Mouse (Mus musculus): ENCODE measurements around the gene Il12rb2. TPM values are rescaled to one million over a fixed set of nuclear protein-coding genes. Genes with fewer than 3 reads are reported as not detected.

Il12rb2 gene
- 0.34 TPM in 2 replicates for polyA plus RNA-seq (2012; rRNA removed)

DNA sequence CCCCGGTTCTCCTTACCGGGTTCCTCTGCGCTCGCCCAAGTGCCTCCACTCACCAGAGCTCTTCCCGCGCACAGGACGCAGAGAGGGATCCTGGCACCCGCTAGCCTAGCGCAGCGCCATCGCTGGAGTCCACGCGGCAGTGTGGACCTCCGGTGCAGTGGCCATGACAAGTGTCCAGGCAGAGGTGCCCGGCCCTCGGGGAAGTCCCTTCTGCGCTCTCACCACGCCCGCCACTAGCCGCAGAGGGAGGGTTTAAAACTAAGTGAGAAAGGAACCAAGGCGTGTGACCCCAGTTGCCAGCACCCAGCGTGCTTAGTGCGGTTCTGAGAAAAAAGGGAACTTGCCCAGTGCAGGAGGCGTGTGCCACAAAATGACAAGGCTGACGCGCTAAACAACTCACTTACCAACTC is at the start of gene Il12rb2:
Gene Il12rb2 (minus strand): TSS at position 207 of the 410 bp plus-strand sequence.
- DNase-seq (ENCODE audit: low spot score) = no peak

DNA sequence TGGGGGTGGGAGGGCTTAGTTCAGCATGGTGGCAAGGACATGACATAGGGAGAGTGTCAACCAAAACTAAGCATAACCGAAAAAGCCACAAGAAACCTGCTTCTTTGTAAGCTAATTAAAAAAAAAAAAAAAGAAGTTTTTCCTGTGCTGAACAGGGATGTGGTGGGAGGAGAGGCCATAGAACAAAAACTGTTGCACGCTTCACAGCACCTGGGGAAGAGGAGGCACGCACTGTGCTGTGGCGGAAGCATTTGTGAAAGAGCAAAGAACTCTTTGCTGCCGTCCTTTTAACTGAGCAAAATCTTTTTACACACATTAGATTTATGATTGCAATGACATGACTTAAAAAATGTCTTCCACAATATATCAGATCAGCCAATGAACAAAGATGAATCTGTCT is 45.8 kb upstream of the Il12rb2 start:
- no peak for DNase-seq (ENCODE audit: low spot score)

- no peak for DNase-seq (ENCODE audit: low spot score)
These were observed 40.6 kb upstream of the Il12rb2 start for GRCm38 (mm10) chr6:67416557-67416956.

- DNase-seq (ENCODE audit: low spot score) = no peak
These were observed 39.3 kb upstream of the Il12rb2 start for GRCm38 (mm10) chr6:67415276-67415675.

DNA sequence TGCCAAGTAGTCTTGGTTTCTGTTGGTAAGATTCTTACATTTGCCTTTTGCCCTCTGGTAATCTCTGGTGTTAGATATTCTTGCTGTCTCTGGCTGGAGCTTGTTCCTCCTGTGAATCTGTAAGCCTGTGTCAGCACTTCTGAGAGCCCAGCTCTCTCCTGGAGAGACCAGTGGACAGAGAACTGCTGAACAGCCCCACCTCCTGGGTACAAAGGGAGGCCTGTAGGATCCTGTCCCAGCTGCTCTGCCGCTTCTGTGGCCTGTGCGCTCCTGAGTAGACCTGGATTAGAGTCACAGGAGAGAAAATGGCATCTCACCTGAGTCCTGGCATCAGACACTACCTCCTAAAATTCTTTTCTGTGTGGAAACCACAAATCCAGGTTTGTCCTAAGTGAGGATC is 37.4 kb upstream of the Il12rb2 start:
- no peak for DNase-seq (ENCODE audit: low spot score)

DNA sequence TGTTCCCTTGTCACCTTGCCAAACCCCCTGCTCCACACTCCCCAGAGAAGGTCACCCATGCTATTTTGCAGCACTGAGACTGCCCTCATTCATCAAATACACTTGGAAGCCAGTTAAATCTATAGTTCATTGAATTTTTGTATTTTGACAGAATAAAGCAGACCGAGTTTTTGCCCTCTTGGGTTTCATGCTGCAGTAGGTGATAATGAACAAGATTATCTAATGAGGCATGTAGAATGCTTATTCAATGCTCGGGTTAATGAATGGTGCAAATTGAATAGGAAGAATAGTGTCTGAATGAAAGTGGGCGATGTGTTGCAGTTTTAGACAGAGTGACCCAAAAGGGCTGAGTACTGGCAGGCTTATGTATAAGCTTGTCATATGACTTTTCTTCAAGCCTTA is 29.3 kb upstream of the Il12rb2 start:
- DNase-seq (ENCODE audit: low spot score) = no peak

DNA sequence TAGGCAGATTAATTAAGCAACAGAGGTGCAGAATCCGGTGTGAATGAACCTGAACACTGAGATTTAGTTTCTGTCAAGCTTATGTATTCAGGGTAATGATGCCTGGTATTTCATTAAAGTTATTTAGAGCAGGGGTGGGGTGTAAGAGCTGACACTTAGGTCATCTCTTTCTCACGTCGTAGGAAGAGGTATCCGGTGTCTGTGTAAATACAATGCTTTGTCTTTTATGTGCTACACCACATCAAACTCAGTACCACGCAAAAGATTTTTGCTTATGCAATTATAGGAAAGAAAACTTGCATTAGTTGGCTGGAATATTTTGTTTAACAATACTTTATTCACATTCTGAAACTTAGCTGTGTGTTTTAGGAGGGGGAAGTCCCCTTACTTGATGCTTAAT is 23.6 kb upstream of the Il12rb2 start:
- no peak for DNase-seq (ENCODE audit: low spot score)

DNA sequence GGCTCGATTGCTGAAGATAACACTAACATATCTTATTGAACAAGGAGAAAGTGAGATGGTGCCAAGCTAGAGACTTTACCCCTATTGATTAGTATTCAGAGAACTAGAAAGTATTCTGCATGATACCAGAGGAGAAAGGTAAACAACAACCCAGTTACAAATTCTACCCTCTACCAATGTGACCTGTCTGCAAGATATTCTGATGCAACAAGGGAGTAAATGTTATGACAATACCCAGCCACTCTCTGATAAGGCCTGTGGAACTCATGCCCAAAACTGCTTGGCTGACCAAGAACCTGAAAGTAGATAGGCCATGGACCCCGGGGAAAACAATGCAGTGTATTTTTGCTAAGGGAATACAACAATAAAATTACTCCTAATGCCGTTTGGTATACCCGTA is 10.2 kb downstream of the Il12rb2 start:
- DNase-seq (ENCODE audit: low spot score) = no peak

- DNase-seq (ENCODE audit: low spot score) = no peak
These were observed 27.9 kb downstream of the Il12rb2 start for GRCm38 (mm10) chr6:67348065-67348464.

- no peak for DNase-seq (ENCODE audit: low spot score)
These were observed 36.5 kb downstream of the Il12rb2 start for GRCm38 (mm10) chr6:67339494-67339893.

GRCm38 (mm10) chr6:67337943-67338342 is 38.0 kb downstream of the Il12rb2 start:
- DNase-seq (ENCODE audit: low spot score) = no peak

DNA sequence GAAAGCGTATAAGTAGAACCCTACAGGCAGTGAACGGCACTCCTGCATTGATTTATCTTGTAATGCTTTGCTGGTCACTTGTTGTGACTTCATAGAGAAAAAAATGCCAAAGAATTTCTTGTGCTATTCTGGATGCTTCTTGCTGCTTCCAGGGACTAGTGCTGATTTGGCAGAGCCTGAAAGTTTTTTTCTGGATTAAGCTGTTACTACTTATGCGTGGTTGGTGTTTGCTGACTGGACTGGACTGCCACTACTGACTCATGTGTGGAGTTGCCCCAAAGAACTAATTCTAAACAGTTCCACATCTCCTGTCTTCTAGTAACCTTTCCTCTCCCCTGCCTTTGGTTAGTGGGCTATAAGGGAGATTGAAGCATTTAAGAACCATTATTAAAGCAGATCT is 52.2 kb downstream of the Il12rb2 start:
- DNase-seq (ENCODE audit: low spot score) = no peak

DNA sequence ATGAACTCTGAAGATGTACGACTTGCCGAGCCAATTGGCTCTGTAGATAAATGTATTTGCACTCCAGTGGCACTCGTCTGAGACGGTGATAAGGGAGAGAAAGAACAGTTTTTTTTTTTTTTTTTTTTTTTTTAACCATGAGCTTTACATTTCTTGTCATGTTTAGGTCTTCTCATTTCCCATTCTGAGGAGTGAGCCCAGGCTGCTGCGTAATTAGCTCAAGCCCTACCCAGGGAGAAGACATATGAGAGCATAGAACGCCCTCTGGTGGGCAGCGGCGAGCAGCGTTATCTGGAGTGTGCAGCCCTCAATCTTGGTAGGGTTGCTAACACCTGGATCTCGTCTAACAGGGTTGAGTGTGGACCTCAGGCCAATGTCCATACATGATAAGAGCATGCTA is 57.5 kb downstream of the Il12rb2 start:
- DNase-seq (ENCODE audit: low spot score) = peak; percentile 53

- no peak for DNase-seq (ENCODE audit: low spot score)
These were observed 58.1 kb downstream of the Il12rb2 start for GRCm38 (mm10) chr6:67317827-67318338.

- DNase-seq (ENCODE audit: low spot score) = no peak
These were observed 58.9 kb downstream of the Il12rb2 start for GRCm38 (mm10) chr6:67317068-67317467.

- DNase-seq (ENCODE audit: low spot score) = no peak
These were observed 61.3 kb downstream of the Il12rb2 start for GRCm38 (mm10) chr6:67314697-67315096.

- no peak for DNase-seq (ENCODE audit: low spot score)
These were observed 66.2 kb downstream of the Il12rb2 start for GRCm38 (mm10) chr6:67309752-67310151.

DNA sequence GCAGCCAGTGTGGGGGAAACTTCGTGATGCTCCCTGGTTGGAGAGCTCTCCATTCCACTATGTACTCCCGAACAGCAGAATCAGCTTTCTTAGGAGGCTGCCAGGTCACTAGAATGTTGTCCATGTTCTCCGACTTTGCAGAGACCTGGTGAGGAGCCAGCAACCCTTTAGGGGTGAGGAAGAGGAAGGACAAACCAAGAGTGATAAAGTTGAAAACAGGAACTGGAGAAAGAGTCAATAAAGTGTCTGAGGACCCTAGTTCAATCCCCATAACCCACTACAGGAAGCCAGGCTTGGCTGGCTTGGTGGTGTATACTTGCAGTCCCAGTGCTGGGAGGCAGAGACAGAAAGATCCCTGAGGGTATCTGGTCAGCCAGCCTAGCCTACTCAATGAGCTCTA is 67.0 kb downstream of the Il12rb2 start:
- no peak for DNase-seq (ENCODE audit: low spot score)

- DNase-seq (ENCODE audit: low spot score) = no peak
These were observed 72.8 kb downstream of the Il12rb2 start for GRCm38 (mm10) chr6:67303210-67303609.

- no peak for DNase-seq (ENCODE audit: low spot score)
These were observed 73.5 kb downstream of the Il12rb2 start for GRCm38 (mm10) chr6:67302471-67302870.

DNA sequence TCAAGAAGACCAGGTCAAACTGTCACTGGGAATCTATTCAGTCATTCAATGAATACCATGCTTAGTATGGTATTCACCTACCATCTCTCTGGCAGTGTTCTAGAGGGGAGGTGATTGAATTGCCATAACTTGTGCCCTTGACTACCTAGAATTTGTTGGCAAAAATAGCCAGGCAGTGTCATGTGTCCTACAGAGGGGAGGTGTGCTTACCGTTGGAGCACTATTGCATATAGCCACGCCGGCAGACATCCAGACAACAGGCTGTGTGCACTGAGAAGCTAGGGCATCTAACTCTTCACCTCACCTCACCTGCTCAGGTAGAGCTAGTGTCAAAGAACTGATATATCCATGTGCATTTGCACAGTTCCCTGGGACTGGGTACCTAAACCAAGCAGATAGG is 74.8 kb downstream of the Il12rb2 start:
- DNase-seq (ENCODE audit: low spot score) = no peak

DNA sequence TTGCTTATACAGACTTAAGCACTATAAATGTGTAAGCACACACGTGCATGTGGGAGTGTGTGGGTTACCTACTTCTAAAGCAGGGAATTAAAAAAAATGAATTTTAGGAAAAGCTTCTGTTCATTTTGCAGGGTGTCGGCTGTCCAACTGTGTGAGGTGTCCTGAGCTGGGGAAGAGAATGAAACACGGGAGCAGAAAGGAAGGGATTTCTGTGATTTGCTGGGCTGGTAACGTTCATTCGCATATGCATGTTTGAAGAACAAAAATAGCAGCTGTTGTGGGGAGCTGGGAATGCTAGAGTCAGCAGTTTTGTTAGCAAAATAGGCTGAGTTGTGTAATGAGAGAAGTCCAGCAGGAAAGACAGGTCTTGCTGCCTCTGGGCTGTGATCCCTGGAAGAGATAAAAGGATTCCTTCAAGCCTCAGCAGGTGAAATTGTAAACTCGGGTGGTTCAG is 75.3 kb downstream of the Il12rb2 start:
- DNase-seq (ENCODE audit: low spot score) = no peak

DNA sequence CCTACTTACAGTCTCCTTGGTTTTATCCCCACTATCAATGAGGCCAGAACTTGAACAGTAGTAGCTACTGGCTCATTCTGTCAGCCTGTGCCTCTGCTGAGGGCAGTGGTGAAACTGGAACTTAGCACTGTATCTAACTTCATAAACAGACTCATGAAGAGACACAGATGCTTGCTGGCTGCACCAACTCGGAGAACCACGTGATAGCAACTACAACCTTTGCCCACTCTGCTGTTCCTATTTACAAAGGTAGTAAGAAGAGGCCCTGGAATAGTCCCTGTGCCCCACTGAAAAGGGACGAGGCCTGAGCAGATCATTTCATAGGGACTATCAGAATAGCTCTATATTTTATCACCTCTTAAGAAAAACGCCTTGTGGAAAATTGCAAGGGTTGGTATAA is 75.7 kb downstream of the Il12rb2 start:
- DNase-seq (ENCODE audit: low spot score) = no peak

- no peak for DNase-seq (ENCODE audit: low spot score)
These were observed 77.2 kb downstream of the Il12rb2 start for GRCm38 (mm10) chr6:67298742-67299141.
